Mouse (Mus musculus): ENCODE results near the gene Ilkap. TPM values are rescaled to one million over a fixed set of nuclear protein-coding genes. Genes with fewer than 3 reads are reported as not detected.

Gene Ilkap
- polyA plus RNA-seq, 2 experiments = 46.0 to 62.1 TPM

DNA sequence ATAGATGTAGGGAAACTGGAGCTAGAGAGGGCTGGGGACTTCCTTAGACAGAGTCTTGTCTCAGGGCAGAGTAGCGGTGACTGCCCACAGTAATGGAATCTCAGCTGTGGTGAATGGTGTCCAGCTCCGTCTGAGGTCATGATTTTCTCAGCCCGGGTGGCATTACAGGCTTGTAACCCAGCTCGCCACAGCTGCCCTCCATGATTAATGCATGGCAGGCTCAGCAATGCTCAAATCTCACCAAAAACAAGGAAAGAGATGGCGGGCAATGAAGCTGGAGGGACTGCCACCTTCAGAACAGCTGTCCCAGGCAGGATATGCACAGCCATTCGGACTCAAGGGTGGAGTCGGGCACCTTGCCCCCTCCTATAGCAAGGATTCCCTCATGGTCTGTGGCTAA lies 61.3 kb downstream of the Ilkap start:
- 0 out of 4 replicates have a peak, but pooled peaks cover 0 to 3% of the 10 kb centered on the region in 2 experiments for H3K4me1 ChIP-seq (replicated peaks; ENCODE audit: control insufficient read depth in 2 of 2, insufficient read depth in 2 of 2, low read length in 1 of 2)
- TF ChIP-seq EP300 (IDR thresholded peaks at IDR 0.05; ENCODE audit: low read depth) = no peak
- no peak for TF ChIP-seq CTCF (IDR thresholded peaks at IDR 0.05; ENCODE audit: low read depth)
- ATAC-seq (ENCODE audit: insufficient read depth) = no peak
- no peak overlapping the region for H3K27ac ChIP-seq
- DNase-seq (ENCODE audit: low read depth in 3 of 3, low spot score in 3 of 3) = no peak
- no peak overlapping the region for H3K4me2 ChIP-seq (ENCODE audit: low read depth)
- H3K36me3 ChIP-seq (replicated peaks; ENCODE audit: control insufficient read depth, insufficient read depth, low read depth) = no peaks in the 10 kb centered on the region
- no peak overlapping the region for H3K4me3 ChIP-seq (ENCODE audit: insufficient read depth in 1 of 2, low read depth in 2 of 2, low read length in 2 of 2)
- H3K27me3 ChIP-seq (ENCODE audit: control insufficient read depth, insufficient read depth, low read length) = no peaks in the 10 kb centered on the region; the same call in 1 of the 2 replicates
- no peaks in the 10 kb centered on the region for H3K9me3 ChIP-seq (ENCODE audit: control insufficient read depth, low read length)
- no peak overlapping the region for H3K9ac ChIP-seq (replicated peaks)
- 57% methylated on average over 7 of the region's 7 CpGs for WGBS (ENCODE audit: insufficient replicate concordance)

DNA sequence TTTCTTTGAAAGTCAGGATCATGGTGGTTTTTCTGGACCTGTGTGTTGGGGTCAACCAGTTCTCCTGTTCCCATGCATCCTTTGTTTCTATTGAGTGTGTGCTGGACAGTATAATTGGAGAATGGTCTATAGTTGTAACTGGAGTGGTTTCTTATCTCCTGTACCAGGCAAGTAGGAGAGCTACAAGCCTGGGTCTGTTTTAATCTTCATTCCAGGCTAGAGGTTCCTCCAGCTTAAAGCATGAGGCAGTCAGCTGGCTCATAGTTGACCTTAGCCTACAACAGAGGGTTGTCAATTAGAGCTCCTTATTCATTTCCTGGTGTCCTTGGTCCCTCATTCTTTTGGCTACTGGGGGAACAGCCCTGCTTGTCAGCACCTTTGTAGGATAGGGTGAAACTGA lies 65.0 kb downstream of the Ilkap start:
- 0 out of 4 replicates have a peak, but pooled peaks cover 0 to 3% of the 10 kb centered on the region in 2 experiments for H3K4me1 ChIP-seq (replicated peaks; ENCODE audit: control insufficient read depth in 2 of 2, insufficient read depth in 2 of 2, low read length in 1 of 2)
- no peak overlapping the region for H3K4me2 ChIP-seq (ENCODE audit: low read depth)
- TF ChIP-seq CTCF (IDR thresholded peaks at IDR 0.05; ENCODE audit: low read depth) = no peak
- TF ChIP-seq EP300 (IDR thresholded peaks at IDR 0.05; ENCODE audit: low read depth) = no peak
- H3K27me3 ChIP-seq (ENCODE audit: control insufficient read depth, insufficient read depth, low read length) = no peaks in the 10 kb centered on the region
- no peaks in the 10 kb centered on the region for H3K36me3 ChIP-seq (replicated peaks; ENCODE audit: control insufficient read depth, insufficient read depth, low read depth)
- ATAC-seq (ENCODE audit: insufficient read depth) (no peak), DNase-seq (ENCODE audit: low read depth in 3 of 3, low spot score in 3 of 3) (no peak)
- H3K4me3 ChIP-seq (ENCODE audit: insufficient read depth in 1 of 2, low read depth in 2 of 2, low read length in 2 of 2) = no peak overlapping the region
- no peak overlapping the region for H3K27ac ChIP-seq
- H3K9ac ChIP-seq (replicated peaks) = no peak overlapping the region
- no peaks in the 10 kb centered on the region for H3K9me3 ChIP-seq (ENCODE audit: control insufficient read depth, low read length)

GRCm38 (mm10) chr1:91332102-91332501 lies 66.5 kb downstream of the Ilkap start:
- Histone ChIP-seq H3K4me1 (replicated peaks; ENCODE audit: control insufficient read depth in 2 of 2, insufficient read depth in 2 of 2, low read length in 1 of 2) (0 out of 4 replicates have a peak, but pooled peaks cover 0 to 3% of the 10 kb centered on the region in 2 experiments), H3K9ac (replicated peaks) (no peak overlapping the region), H3K27me3 (ENCODE audit: control insufficient read depth, insufficient read depth, low read length) (no peaks in the 10 kb centered on the region), H3K27ac (no peak overlapping the region), H3K4me3 (ENCODE audit: insufficient read depth in 1 of 2, low read depth in 2 of 2, low read length in 2 of 2) (no peak overlapping the region), H3K4me2 (ENCODE audit: low read depth) (no peak overlapping the region), H3K9me3 (ENCODE audit: control insufficient read depth, low read length) (no peaks in the 10 kb centered on the region), H3K36me3 (replicated peaks; ENCODE audit: control insufficient read depth, insufficient read depth, low read depth) (no peaks in the 10 kb centered on the region)
- DNase-seq (ENCODE audit: low read depth in 3 of 3, low spot score in 3 of 3) = no peak
- 50% methylated on average over 4 of the region's 4 CpGs for WGBS (ENCODE audit: insufficient replicate concordance)
- no peak for ATAC-seq (ENCODE audit: insufficient read depth)
- TF ChIP-seq EP300 (IDR thresholded peaks at IDR 0.05; ENCODE audit: low read depth) (no peak), CTCF (IDR thresholded peaks at IDR 0.05; ENCODE audit: low read depth) (no peak)

- Histone ChIP-seq H3K9ac (replicated peaks) (no peak overlapping the region), H3K4me2 (ENCODE audit: low read depth) (no peak overlapping the region), H3K27me3 (ENCODE audit: control insufficient read depth, insufficient read depth, low read length) (no peaks in the 10 kb centered on the region), H3K9me3 (ENCODE audit: control insufficient read depth, low read length) (no peaks in the 10 kb centered on the region), H3K36me3 (replicated peaks; ENCODE audit: control insufficient read depth, insufficient read depth, low read depth) (no peaks in the 10 kb centered on the region), H3K4me1 (replicated peaks; ENCODE audit: control insufficient read depth in 2 of 2, insufficient read depth in 2 of 2, low read length in 1 of 2) (no peaks in the 10 kb centered on the region; a peak in 1 of 4 replicates), H3K27ac (no peak overlapping the region), H3K4me3 (ENCODE audit: insufficient read depth in 1 of 2, low read depth in 2 of 2, low read length in 2 of 2) (no peak overlapping the region)
- DNase-seq (ENCODE audit: low read depth in 3 of 3, low spot score in 3 of 3) = no peak
- ATAC-seq (ENCODE audit: insufficient read depth) = no peak
- TF ChIP-seq CTCF (IDR thresholded peaks at IDR 0.05; ENCODE audit: low read depth) (no peak), EP300 (IDR thresholded peaks at IDR 0.05; ENCODE audit: low read depth) (no peak)
- WGBS (ENCODE audit: insufficient replicate concordance) = 45% methylated on average over 4 of the region's 4 CpGs
These were observed 73.0 kb downstream of the Ilkap start for GRCm38 (mm10) chr1:91325488-91326042.

DNA sequence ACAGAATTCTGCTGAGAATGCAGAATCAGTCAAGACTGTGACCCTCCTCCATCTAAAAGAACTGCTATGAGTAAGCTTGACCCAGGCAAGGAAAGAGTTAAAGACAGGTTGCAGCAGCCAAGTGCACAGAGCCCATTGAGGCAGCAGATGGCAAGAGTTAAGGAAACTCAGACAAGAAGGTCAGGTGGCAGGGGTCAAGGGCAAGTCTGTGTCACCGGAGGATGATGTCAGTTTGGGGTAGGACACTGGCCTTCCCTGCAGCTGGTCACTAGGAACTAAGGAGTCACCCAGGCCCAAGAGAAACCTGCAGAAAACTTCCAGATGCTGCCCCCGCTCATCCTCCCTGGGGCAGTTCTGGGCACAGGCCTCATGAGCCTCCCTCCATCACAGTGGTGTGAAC lies 74.0 kb downstream of the Ilkap start:
- H3K4me2 ChIP-seq (ENCODE audit: low read depth) = no peak overlapping the region
- no peak overlapping the region for H3K27ac ChIP-seq
- no peaks in the 10 kb centered on the region; a peak in 1 of 4 replicates for H3K4me1 ChIP-seq (replicated peaks; ENCODE audit: control insufficient read depth in 2 of 2, insufficient read depth in 2 of 2, low read length in 1 of 2)
- no peaks in the 10 kb centered on the region for H3K9me3 ChIP-seq (ENCODE audit: control insufficient read depth, low read length)
- 67% methylated on average over 2 of the region's 2 CpGs for WGBS (ENCODE audit: insufficient replicate concordance)
- H3K9ac ChIP-seq (replicated peaks) = no peak overlapping the region
- DNase-seq (ENCODE audit: low read depth in 3 of 3, low spot score in 3 of 3) (no peak), ATAC-seq (ENCODE audit: insufficient read depth) (no peak)
- no peak overlapping the region for H3K4me3 ChIP-seq (ENCODE audit: insufficient read depth in 1 of 2, low read depth in 2 of 2, low read length in 2 of 2)
- no peak for TF ChIP-seq EP300 (IDR thresholded peaks at IDR 0.05; ENCODE audit: low read depth)
- TF ChIP-seq CTCF (IDR thresholded peaks at IDR 0.05; ENCODE audit: low read depth) = no peak
- H3K36me3 ChIP-seq (replicated peaks; ENCODE audit: control insufficient read depth, insufficient read depth, low read depth) = no peaks in the 10 kb centered on the region
- H3K27me3 ChIP-seq (ENCODE audit: control insufficient read depth, insufficient read depth, low read length) = no peaks in the 10 kb centered on the region

Other genes with a start within 250 kb of the Ilkap start
- 2.4 and 2.5 TPM in 2 replicates for gene Ramp1, start 219.0 kb downstream of the Ilkap start, polyA plus RNA-seq (2012; rRNA removed)
- 4.9 and 5.2 TPM in 2 replicates for gene Ramp1, start 219.0 kb downstream of the Ilkap start, polyA plus RNA-seq (2014; fragmentation: Nextera tagmentation; extraction: Ambion mirVana)
- gene Ube2f, start 148.5 kb downstream of the Ilkap start, polyA plus RNA-seq (2012; rRNA removed) = 31.0 and 41.1 TPM in 2 replicates
- gene Ube2f, start 148.5 kb downstream of the Ilkap start, polyA plus RNA-seq (2014; fragmentation: Nextera tagmentation; extraction: Ambion mirVana) = 58.3 and 61.1 TPM in 2 replicates
- 20.7 and 21.0 TPM in 2 replicates for gene Scly, start 100.5 kb downstream of the Ilkap start, polyA plus RNA-seq (2012; rRNA removed)
- 21.0 and 22.6 TPM in 2 replicates for gene Scly, start 100.5 kb downstream of the Ilkap start, polyA plus RNA-seq (2014; fragmentation: Nextera tagmentation; extraction: Ambion mirVana)
- gene Espnl, start 76.7 kb downstream of the Ilkap start, polyA plus RNA-seq (2012; rRNA removed) = 0.01 and 0.03 TPM in 2 replicates
- 0.01 TPM in 1 of 2 replicates, not detected in the other for gene Espnl, start 76.7 kb downstream of the Ilkap start, polyA plus RNA-seq (2014; fragmentation: Nextera tagmentation; extraction: Ambion mirVana)
- 0.01 and 0.02 TPM in 2 replicates for gene Klhl30, start 47.8 kb downstream of the Ilkap start, polyA plus RNA-seq (2012; rRNA removed)
- gene Klhl30, start 47.8 kb downstream of the Ilkap start, polyA plus RNA-seq (2014; fragmentation: Nextera tagmentation; extraction: Ambion mirVana) = not detected in 2 replicates
- 2.2 and 2.7 TPM in 2 replicates for gene Erfe, start 32.4 kb downstream of the Ilkap start, polyA plus RNA-seq (2012; rRNA removed)
- 2.3 and 2.4 TPM in 2 replicates for gene Erfe, start 32.4 kb downstream of the Ilkap start, polyA plus RNA-seq (2014; fragmentation: Nextera tagmentation; extraction: Ambion mirVana)
- gene Hes6, start 15.2 kb upstream of the Ilkap start, polyA plus RNA-seq (2012; rRNA removed) = 11.2 and 12.9 TPM in 2 replicates
- 14.5 and 15.1 TPM in 2 replicates for gene Hes6, start 15.2 kb upstream of the Ilkap start, polyA plus RNA-seq (2014; fragmentation: Nextera tagmentation; extraction: Ambion mirVana)
- gene Per2, start 60.5 kb upstream of the Ilkap start, polyA plus RNA-seq (2012; rRNA removed) = 3.3 and 3.7 TPM in 2 replicates
- 1.6 and 2.2 TPM in 2 replicates for gene Per2, start 60.5 kb upstream of the Ilkap start, polyA plus RNA-seq (2014; fragmentation: Nextera tagmentation; extraction: Ambion mirVana)
- gene Traf3ip1, start 95.8 kb upstream of the Ilkap start, polyA plus RNA-seq (2012; rRNA removed) = 2.4 and 4.1 TPM in 2 replicates
- 1.3 TPM in 2 replicates for gene Traf3ip1, start 95.8 kb upstream of the Ilkap start, polyA plus RNA-seq (2014; fragmentation: Nextera tagmentation; extraction: Ambion mirVana)
- gene Asb1, start 141.7 kb upstream of the Ilkap start, polyA plus RNA-seq (2012; rRNA removed) = 9.4 and 10.4 TPM in 2 replicates
- 12.6 and 15.8 TPM in 2 replicates for gene Asb1, start 141.7 kb upstream of the Ilkap start, polyA plus RNA-seq (2014; fragmentation: Nextera tagmentation; extraction: Ambion mirVana)

All from liver, embryonic 14.5 days (tissue).